Mouse (Mus musculus): ENCODE measurements at regions not wholly inside any gene's neighbourhood (a gene's known extent, or its start where the extent isn't known, plus 50 kb on each side); places are given as distances from the start of the nearest gene placed in this dataset.
A peak's percentile ranks its signal among the peaks of the same experiment; 100 is the strongest.

GRCm38 (mm10) chr2:61490436-61491109 is 87.8 kb upstream of the Tank start:
- H3K4me1 ChIP-seq (ENCODE audit: insufficient read depth, low read depth, low read length): peaks cover 26% of the 10 kb centered on the region
- H3K36me3 ChIP-seq (replicated peaks): no peaks in the 10 kb centered on the region
- peaks cover 14% of the 10 kb centered on the region for H3K27me3 ChIP-seq (ENCODE audit: insufficient read depth, low read length)
- DNase-seq (ENCODE audit: low spot score): peak; percentile 10
- TF ChIP-seq GATA2 (IDR thresholded peaks at IDR 0.05; ENCODE audit: borderline replicate concordance, low read depth, low read length) (no peak), CTCF (IDR thresholded peaks at IDR 0.05; ENCODE audit: low read depth, low read length) (peak; percentile 64)
- no peak overlapping the region for H3K4me3 ChIP-seq (ENCODE audit: low read depth, low read length)
- no peaks in the 10 kb centered on the region for H3K9me3 ChIP-seq (replicated peaks)
- no peak for ATAC-seq (ENCODE audit: extremely low read depth, insufficient number of reproducible peaks, low FRiP score, poor library complexity, severe bottlenecking)

- DNase-seq (ENCODE audit: low spot score) (no peak), ATAC-seq (ENCODE audit: extremely low read depth, insufficient number of reproducible peaks, low FRiP score, poor library complexity, severe bottlenecking) (no peak)
- H3K4me3 ChIP-seq (ENCODE audit: low read depth, low read length): no peak overlapping the region
- no peaks in the 10 kb centered on the region for H3K36me3 ChIP-seq (replicated peaks)
- peaks cover 15% of the 10 kb centered on the region for H3K27me3 ChIP-seq (ENCODE audit: insufficient read depth, low read length)
- H3K4me1 ChIP-seq (ENCODE audit: insufficient read depth, low read depth, low read length): peaks cover 26% of the 10 kb centered on the region
- TF ChIP-seq CTCF (IDR thresholded peaks at IDR 0.05; ENCODE audit: low read depth, low read length) (no peak), GATA2 (IDR thresholded peaks at IDR 0.05; ENCODE audit: borderline replicate concordance, low read depth, low read length) (no peak), TAL1 (conservative IDR thresholded peaks at IDR 0.05; ENCODE audit: low read depth, low read length) (no peak), POLR2AphosphoS5 (IDR thresholded peaks at IDR 0.05; ENCODE audit: insufficient replicate concordance, low read depth, low read length) (no peak), GATA1 (IDR thresholded peaks at IDR 0.05; ENCODE audit: borderline replicate concordance, low read length) (no peak)
- no peaks in the 10 kb centered on the region for H3K9me3 ChIP-seq (replicated peaks)
Observed at GRCm38 (mm10) chr2:61489762-61490161, 88.6 kb upstream of the Tank start.

GRCm38 (mm10) chr2:61483820-61484219 is 94.6 kb upstream of the Tank start:
- H3K4me1 ChIP-seq (ENCODE audit: insufficient read depth, low read depth, low read length): no peaks in the 10 kb centered on the region
- no peaks in the 10 kb centered on the region for H3K36me3 ChIP-seq (replicated peaks)
- no peak for DNase-seq (ENCODE audit: low spot score)
- peak; percentile 40 for ATAC-seq (ENCODE audit: extremely low read depth, insufficient number of reproducible peaks, low FRiP score, poor library complexity, severe bottlenecking)
- TF ChIP-seq GATA2 (IDR thresholded peaks at IDR 0.05; ENCODE audit: borderline replicate concordance, low read depth, low read length) (no peak), CTCF (IDR thresholded peaks at IDR 0.05; ENCODE audit: low read depth, low read length) (no peak), TAL1 (conservative IDR thresholded peaks at IDR 0.05; ENCODE audit: low read depth, low read length) (no peak), POLR2AphosphoS5 (IDR thresholded peaks at IDR 0.05; ENCODE audit: insufficient replicate concordance, low read depth, low read length) (no peak), GATA1 (IDR thresholded peaks at IDR 0.05; ENCODE audit: borderline replicate concordance, low read length) (no peak)
- H3K4me3 ChIP-seq (ENCODE audit: low read depth, low read length): no peak overlapping the region
- peaks cover 21% of the 10 kb centered on the region for H3K27me3 ChIP-seq (ENCODE audit: insufficient read depth, low read length)
- no peaks in the 10 kb centered on the region for H3K9me3 ChIP-seq (replicated peaks)

GRCm38 (mm10) chr2:61476648-61477047 is 101.7 kb upstream of the Tank start:
- no peaks in the 10 kb centered on the region for H3K9me3 ChIP-seq (replicated peaks)
- ATAC-seq (ENCODE audit: extremely low read depth, insufficient number of reproducible peaks, low FRiP score, poor library complexity, severe bottlenecking) (no peak), DNase-seq (ENCODE audit: low spot score) (no peak)
- TF ChIP-seq GATA1 (IDR thresholded peaks at IDR 0.05; ENCODE audit: borderline replicate concordance, low read length) (no peak), CTCF (IDR thresholded peaks at IDR 0.05; ENCODE audit: low read depth, low read length) (no peak), POLR2AphosphoS5 (IDR thresholded peaks at IDR 0.05; ENCODE audit: insufficient replicate concordance, low read depth, low read length) (no peak), TAL1 (conservative IDR thresholded peaks at IDR 0.05; ENCODE audit: low read depth, low read length) (no peak), GATA2 (IDR thresholded peaks at IDR 0.05; ENCODE audit: borderline replicate concordance, low read depth, low read length) (no peak)
- H3K36me3 ChIP-seq (replicated peaks): no peaks in the 10 kb centered on the region
- 0 out of 2 replicates have a peak, but pooled peaks cover 2% of the 10 kb centered on the region for H3K27me3 ChIP-seq (ENCODE audit: insufficient read depth, low read length)
- no peaks in the 10 kb centered on the region for H3K4me1 ChIP-seq (ENCODE audit: insufficient read depth, low read depth, low read length)
- H3K4me3 ChIP-seq (ENCODE audit: low read depth, low read length): no peak overlapping the region

- 0 out of 2 replicates have a peak, but pooled peaks cover 2% of the 10 kb centered on the region for H3K27me3 ChIP-seq (ENCODE audit: insufficient read depth, low read length)
- DNase-seq (ENCODE audit: low spot score): no peak
- TF ChIP-seq CTCF (IDR thresholded peaks at IDR 0.05; ENCODE audit: low read depth, low read length) (no peak), GATA2 (IDR thresholded peaks at IDR 0.05; ENCODE audit: borderline replicate concordance, low read depth, low read length) (no peak), POLR2AphosphoS5 (IDR thresholded peaks at IDR 0.05; ENCODE audit: insufficient replicate concordance, low read depth, low read length) (no peak), TAL1 (conservative IDR thresholded peaks at IDR 0.05; ENCODE audit: low read depth, low read length) (no peak), GATA1 (IDR thresholded peaks at IDR 0.05; ENCODE audit: borderline replicate concordance, low read length) (no peak)
- no peak for ATAC-seq (ENCODE audit: extremely low read depth, insufficient number of reproducible peaks, low FRiP score, poor library complexity, severe bottlenecking)
- no peak overlapping the region for H3K4me3 ChIP-seq (ENCODE audit: low read depth, low read length)
- no peaks in the 10 kb centered on the region for H3K36me3 ChIP-seq (replicated peaks)
- no peaks in the 10 kb centered on the region for H3K9me3 ChIP-seq (replicated peaks)
- H3K4me1 ChIP-seq (ENCODE audit: insufficient read depth, low read depth, low read length): no peaks in the 10 kb centered on the region
Observed at GRCm38 (mm10) chr2:61474626-61475025, 103.8 kb upstream of the Tank start.

GRCm38 (mm10) chr2:61470521-61470920 is 107.9 kb upstream of the Tank start:
- DNase-seq (ENCODE audit: low spot score): no peak
- Histone ChIP-seq H3K4me1 (ENCODE audit: insufficient read depth, low read depth, low read length) (no peaks in the 10 kb centered on the region), H3K36me3 (replicated peaks) (no peaks in the 10 kb centered on the region), H3K27me3 (ENCODE audit: insufficient read depth, low read length) (no peaks in the 10 kb centered on the region; the same call in 1 of the 2 replicates), H3K9me3 (replicated peaks) (no peaks in the 10 kb centered on the region), H3K4me3 (ENCODE audit: low read depth, low read length) (no peak overlapping the region)
- TF ChIP-seq CTCF (IDR thresholded peaks at IDR 0.05; ENCODE audit: low read depth, low read length) (no peak), GATA1 (IDR thresholded peaks at IDR 0.05; ENCODE audit: borderline replicate concordance, low read length) (no peak), TAL1 (conservative IDR thresholded peaks at IDR 0.05; ENCODE audit: low read depth, low read length) (no peak), GATA2 (IDR thresholded peaks at IDR 0.05; ENCODE audit: borderline replicate concordance, low read depth, low read length) (no peak), POLR2AphosphoS5 (IDR thresholded peaks at IDR 0.05; ENCODE audit: insufficient replicate concordance, low read depth, low read length) (no peak)
- 0 out of 2 replicates have a peak, but pooled peaks have one; percentile 22 for ATAC-seq (ENCODE audit: extremely low read depth, insufficient number of reproducible peaks, low FRiP score, poor library complexity, severe bottlenecking)
